In the genomic region with DNA sequence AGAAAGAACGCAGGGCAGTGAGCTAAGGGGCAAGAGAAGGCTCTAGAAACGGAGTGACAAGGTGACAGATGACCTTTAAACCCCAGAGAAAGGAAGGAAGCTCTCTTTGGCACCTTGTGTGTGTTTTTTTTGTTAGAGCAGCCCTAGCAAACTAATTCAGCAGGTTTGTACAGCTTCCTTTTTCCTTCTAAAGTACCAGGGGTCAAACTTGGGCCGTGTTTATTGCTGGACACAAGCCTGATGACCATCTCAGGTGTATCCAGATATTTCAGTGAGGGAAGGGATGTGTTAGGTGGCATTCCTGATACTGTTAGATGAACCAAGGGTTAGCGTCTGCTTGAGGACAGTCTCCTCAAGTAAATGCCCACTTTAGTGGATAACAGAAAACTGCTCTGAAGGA, we compare ENCODE assay signal across 14 mouse cellular contexts.
"Had no signal": no experiment of that assay in that cellular context is flagged by ENCODE, and none has a peak within 500 bp of the region (broad histone marks: within the 10 kb centered on the region; RNA-seq: fewer than 3 reads in every experiment).

No protein-coding gene starts in this region.

- ATAC-seq: lung, postnatal 0 days; midbrain, embryonic 13.5 days; midbrain, embryonic 15.5 days had no signal

- H3K36me3 ChIP-seq: lung, embryonic 15.5 days; midbrain, embryonic 13.5 days; midbrain, embryonic 15.5 days; neural tube, embryonic 12.5 days had no signal

- H3K9ac ChIP-seq: lung, embryonic 15.5 days; midbrain, embryonic 13.5 days; midbrain, embryonic 15.5 days; neural tube, embryonic 12.5 days had no signal

- H3K9me3 ChIP-seq: lung, embryonic 15.5 days; megakaryocyte, embryonic 14.5 days; midbrain, embryonic 13.5 days; midbrain, embryonic 15.5 days; neural tube, embryonic 12.5 days had no signal

- H3K4me1 ChIP-seq: lung, embryonic 15.5 days; neural tube, embryonic 12.5 days had no signal

- H3K4me3 ChIP-seq: lung, embryonic 15.5 days; megakaryocyte, embryonic 14.5 days; midbrain, embryonic 13.5 days; midbrain, embryonic 15.5 days; neural tube, embryonic 12.5 days had no signal

- DNase-seq: lung, adult 2 months; lung, postnatal 14 days; lung, postnatal 36 days; right cerebral cortex, postnatal 14 days; thymus, adult 18-20 months; thymus, postnatal 14 days; thymus, postnatal 36 days had no signal

- H3K27ac ChIP-seq: lung, embryonic 15.5 days; midbrain, embryonic 13.5 days; midbrain, embryonic 15.5 days; neural tube, embryonic 12.5 days had no signal

- H3K27me3 ChIP-seq: lung, embryonic 15.5 days; megakaryocyte, embryonic 14.5 days; midbrain, embryonic 13.5 days; midbrain, embryonic 15.5 days; neural tube, embryonic 12.5 days had no signal

- H3K4me2 ChIP-seq: lung, embryonic 15.5 days; midbrain, embryonic 11.5 days; midbrain, embryonic 13.5 days; midbrain, embryonic 15.5 days; neural tube, embryonic 12.5 days had no signal
